Mouse (Mus musculus) regulatory T cell (primary cell): Measurements from ENCODE around the gene Armh4.
"Not testable (repeated sequence)": the region's sequence is repeated elsewhere in the genome, so short reads cannot be mapped to it uniquely, and the experiment has no call there.

Experiments
- in situ Hi-C: fragments of 300-600 bp; cut with MboI, MseI; formaldehyde crosslinking; loops from one replicate; pipeline ENCODE4 v1.15.1; 2025; ENCODE audit warnings: high pct_unique_total_duplicates

The Armh4 gene

DNA sequence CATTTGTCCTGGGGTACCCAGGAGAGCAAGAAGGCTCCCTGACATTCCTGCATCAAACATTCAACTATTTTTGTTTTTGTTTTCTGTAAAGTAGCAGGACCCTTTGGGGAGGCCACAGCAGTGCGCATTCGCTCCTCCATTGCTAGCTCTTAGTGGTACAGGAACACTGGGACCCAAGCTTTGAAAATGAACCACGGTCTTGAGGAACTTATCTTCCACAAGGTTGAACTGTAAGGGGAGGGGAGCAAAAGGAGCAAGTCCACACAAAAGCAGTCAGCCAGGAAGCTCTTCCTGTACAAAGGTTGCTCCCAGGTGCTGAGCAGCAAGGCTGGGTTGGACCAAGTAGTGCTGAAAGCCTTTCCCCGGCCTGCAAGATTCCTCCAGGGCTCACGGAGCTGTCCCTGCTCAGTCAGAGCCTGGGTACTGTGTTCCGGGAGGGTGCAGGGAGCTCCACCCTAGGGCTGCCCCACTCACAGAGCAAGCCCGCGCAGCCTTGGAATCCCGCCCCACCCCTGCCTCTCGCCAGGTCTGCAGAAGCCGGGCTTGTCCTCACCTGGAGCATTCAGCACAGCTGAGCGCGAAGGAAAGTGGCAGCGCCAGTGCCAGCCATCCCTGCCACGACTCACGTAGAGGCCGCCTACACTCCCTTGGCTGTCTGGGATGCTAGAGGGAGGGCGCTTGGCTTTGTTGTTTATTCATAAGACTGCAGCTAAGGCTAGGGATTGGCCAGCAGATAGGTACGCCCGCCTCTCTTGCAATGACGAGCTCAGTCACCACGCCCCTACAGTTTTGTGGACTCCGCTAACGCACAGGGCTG is at the start of gene Armh4:
TSS of gene Armh4 (minus strand) at position 669 of the 817 bp plus-strand sequence.
- in situ Hi-C loops = no loop called here

DNA sequence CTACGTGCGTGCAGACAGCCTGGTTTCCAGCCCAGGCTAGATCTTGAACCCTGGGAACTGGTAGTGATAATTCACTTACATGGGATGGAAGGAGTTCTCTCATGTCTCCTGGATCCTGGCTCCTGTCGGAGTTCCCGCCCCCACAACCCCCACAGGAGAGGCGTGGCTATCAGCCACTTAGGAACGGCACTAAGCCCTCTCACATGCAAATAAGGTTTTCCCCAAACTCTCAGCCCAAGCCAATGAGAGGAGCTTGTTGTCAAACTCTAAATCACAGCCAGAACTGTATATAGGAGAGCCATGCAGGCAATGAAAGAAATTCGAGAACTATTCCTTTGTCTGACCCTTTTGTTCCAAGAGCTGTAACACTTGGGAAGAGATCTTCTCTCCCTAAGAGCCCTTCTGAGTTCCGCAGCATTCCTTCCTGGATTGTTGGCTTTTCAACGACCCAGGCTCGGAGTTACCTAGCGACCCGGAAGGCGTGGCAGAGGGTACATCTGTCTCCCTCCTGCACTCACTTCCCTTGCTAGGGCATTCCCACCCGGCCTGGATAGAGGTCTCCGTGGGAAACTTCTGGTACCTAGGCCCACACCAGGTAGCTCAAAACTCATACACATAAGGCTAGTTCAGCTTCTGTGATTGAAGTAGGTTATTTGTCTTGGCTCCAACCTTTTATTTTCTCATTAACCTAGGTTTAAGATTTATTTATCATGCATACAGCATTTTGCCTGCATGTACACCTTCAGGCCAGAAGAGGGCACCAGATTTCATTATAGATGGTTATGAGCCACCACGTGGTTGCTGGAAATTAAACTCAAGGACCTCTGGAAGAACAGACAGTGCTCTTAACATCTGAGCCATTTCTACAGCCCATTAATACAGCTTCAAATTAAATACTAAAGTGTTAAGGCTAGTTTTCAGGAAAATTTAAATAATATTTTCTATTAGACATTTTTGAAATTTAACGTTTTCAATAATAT is 46.3 kb upstream of the Armh4 start:
- in situ Hi-C loops = loop anchor here (10.0 kb wide), 1 partner anchor 1225 kb away; no protein-coding TSS in a partner anchor

DNA sequence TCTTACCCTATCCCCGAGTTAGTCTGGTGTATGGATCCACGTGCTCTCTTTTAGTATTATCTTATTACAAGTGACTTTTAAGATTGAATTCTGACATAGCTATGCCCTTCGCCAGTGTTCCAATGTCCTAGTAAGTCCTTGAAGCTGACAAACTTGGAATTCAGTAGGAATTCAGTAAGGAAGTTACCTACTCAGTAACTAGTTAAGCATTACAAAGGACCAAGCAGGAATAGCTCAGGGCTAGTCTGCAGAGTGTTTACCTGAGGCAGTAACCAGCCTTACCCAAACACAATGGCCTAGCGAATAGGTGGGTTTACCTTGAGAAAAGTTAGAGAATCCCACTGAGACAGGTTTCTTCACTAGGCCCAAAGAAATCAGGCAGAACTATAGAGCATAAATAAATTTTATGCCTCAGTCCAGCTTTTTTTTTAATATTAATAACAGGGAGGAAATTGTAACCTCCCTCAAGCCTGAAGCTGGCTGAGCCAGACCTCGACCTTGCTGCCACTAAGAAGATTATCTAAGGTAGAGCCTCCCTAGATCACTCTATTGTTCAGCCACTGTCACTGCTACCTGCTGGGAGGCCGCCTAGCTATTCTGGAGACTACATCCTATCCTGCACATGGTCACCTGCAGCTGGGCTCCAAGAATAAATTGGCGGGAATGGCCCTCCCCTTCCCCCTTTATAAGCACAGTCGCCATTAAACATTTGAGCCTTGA is 36.7 kb upstream of the Armh4 start:
- in situ Hi-C loops = loop anchor here (10.0 kb wide), 1 partner anchor 1215 kb away; no protein-coding TSS in a partner anchor

DNA sequence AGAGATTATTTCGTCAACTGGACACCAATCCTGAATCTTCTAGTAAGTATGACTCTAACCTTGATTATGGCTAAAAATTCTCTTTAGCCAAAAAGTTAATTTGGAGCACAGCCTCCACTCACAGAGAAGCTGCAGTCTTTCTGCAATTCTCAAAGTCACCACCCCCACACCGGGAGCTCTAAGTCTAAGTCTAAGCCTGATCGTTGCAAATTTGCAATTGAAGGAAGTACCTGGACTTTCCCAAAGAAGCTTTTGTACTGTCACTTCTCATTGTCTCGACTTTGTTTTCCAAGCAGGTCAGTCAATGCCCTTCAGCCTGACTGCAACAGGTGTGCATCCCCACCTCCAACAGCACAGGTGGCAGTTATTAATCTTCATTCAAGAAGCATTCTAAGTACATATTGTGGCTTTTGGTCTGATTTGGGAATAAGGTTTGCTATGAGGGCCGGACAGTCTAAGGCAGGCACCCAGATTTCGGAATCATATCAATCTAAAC is 35.6 kb upstream of the Armh4 start:
- in situ Hi-C loops = not testable (repeated sequence)

DNA sequence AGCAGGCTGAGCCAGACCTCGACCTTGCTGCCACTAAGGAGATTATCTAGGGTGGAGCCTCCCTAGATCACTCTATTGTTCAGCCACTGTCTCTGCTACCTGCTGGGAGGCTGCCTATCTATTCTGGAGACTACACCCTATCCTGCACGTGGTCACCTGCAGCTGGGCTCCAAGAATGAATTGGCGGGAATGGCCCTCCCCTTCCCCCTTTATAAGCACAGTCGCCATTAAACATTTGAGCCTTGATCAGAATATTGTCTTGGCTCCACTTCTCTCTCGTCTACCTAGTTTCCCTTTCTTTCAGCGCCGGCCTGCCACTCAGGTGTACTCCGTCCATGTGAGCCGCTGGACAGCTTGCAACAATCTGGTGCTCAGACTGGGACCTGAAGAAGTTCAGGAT is 29.8 kb upstream of the Armh4 start:
- in situ Hi-C loops = not testable (repeated sequence)

DNA sequence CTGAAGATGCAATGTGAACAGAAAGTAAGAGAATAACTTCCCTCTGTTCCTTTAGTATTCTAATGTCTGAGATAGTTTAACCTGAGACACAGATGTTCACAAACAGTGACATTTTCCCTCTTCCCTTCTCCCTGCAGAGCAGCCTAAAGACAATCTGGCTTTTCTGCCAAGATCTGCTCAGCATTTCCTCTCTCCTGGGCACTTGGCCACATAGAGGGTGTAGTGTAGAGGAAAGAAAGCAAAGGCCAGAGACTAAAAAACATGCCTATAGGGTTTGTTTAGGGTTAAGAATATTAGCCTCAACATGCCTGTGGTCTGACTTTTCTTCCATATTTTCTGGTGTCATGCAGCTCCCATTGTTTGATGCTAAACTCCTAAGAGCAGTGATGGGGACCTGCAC is 21.9 kb upstream of the Armh4 start:
- in situ Hi-C loops = not testable (repeated sequence)

DNA sequence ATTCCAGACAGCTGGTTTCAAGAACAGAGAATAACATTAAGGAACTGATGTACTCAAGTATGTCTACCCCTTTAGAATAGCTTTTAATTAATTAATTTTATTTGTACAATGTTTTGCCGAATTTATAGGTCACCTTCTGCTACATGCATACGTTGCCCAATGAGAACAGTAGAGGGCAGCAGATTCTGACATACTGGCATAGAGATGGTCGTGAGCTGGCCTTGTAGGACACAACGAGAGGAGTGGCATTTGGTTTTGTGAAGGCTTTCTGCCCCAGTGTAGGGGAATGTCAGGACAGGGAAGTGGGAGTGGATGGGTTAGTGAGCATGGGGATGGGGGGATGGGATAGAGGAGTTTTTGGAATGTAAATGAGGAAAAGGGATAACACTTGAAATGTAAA is 18.3 kb upstream of the Armh4 start:
- in situ Hi-C loops = no loop called here

DNA sequence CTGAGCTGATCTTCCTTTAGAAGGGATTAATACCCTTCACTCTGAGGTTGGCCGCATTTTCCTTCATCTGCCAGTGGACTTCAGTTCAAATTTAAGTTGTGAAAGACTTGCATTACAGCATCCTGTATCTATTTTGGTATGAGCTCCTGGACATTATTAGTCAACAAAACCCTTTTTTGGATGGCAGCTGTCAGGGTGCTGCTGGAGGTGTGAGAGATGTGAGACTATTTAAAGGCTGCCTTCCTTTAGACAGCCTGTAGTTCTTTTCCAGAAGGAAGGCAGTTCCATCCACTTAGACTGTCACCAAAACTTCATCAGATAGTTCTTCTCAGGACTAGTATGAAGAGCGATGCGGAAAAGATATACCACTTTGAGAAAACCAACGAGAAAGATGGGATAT is 10.8 kb upstream of the Armh4 start:
- in situ Hi-C loops = no loop called here

DNA sequence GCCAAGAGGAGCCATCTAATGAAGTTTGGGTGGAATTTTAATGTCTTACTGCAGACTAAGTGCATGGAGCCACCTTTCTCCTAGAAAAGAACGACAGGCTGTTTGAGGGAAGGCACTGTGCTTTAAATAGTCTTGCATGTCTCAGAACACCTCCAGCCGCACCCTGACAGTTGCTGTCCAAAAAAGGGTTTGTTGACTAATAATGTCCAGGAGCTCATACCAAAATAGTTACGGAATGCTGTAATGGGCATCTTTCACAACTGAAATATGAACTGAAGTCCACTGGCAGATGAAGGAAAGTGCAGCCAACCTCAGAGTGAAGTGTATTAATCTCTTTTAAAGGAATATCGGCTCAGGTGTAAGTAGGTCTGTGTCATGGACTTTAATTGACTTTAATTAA is 7.4 kb upstream of the Armh4 start:
- in situ Hi-C loops = no loop called here

DNA sequence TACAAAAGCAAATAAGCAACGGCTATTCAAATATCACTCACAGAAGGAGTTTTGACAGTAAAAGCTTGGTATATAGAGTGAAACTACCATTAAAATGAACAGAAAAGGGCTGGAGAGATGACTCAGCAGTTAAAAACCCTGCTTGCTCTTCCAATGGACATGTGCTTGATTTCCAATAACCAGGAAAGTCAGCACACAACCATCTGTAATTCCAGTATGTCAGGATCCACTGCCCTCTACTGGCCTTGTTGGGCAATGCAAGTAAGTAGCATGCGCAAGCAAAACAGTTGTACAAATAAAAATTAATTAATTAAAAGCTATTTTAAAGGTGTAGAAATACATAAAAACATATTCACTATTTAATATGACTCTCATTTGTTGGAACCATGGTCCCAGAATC is 2.6 kb upstream of the Armh4 start:
- in situ Hi-C loops = no loop called here

DNA sequence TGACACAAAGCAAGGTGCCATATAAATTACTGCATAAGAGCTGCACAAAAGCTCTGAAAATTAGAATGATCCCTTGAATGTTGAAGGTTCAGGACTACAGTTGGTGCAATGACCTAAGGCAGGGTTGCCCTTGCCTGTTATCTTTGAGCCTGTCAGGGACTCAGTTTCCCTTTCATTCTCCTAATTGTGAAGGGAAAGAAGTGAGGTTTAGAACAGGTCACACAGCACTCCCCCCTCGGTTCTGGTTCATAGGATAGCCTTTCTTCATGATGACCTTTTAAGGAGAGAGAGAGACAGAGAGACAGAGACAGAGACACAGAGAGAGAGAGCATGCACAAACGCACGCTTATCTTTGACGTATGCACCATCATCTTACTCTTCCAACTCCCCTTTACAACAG is 683 bp upstream of the Armh4 start:
- in situ Hi-C loops = no loop called here

DNA sequence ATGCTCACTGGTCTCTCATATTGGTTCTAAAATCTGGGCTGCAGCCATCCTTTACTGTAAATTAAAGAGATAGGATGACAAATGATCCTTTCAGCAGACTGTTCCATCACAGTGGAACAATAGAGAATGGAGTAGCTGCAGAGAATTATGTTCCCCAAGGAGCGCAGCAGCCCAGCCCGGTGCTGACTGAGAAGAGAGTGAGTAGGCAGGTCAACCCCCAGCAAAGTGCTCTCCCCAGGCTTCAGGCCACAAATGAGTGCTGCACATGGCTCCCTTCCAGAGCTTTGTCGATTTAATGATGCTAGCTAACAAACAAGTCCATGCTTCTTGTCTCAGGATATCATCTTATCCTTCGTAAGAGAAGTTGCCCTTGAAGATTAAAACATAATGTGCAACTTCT is 2.8 kb downstream of the Armh4 start:
- in situ Hi-C loops = no loop called here

DNA sequence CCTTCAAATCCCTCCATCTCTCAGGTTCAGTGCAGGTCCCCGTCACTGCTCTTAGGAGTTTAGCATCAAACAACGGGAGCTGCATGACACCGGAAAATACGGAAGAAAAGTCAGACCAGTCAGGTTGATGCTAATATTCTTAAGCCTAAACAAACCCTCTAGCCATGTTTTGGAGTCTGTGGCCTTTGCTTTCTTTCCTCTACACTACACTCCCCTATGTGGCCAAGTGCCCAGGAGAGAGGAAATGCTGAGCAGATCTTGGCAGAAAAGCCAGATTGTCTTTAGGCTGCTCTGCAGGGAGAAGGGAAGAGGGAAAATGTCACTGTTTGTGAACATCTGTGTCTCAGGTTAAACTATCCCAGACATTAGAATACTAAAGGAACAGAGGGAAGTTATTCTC is 5.6 kb downstream of the Armh4 start:
- in situ Hi-C loops = not testable (repeated sequence)

DNA sequence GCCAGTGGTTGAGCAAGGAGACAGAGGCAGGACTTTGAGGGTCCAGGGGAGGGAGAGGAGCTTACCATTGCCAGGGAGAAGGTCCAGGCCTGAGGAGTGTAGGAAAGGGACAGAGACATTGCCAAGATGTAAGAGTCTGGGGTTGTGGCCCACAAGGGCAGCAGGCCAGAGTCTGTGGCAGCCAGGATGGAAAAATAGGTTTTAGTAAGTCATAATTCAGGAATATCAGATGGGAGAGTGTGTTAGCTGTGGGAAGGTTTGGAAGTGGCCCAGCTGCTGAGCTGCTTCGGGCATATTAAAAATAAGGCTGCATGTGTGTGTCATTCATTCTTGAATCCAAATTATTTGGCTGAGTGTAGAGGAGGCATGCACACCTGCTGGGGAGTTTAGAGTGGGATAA is 11.4 kb downstream of the Armh4 start:
- in situ Hi-C loops = no loop called here

DNA sequence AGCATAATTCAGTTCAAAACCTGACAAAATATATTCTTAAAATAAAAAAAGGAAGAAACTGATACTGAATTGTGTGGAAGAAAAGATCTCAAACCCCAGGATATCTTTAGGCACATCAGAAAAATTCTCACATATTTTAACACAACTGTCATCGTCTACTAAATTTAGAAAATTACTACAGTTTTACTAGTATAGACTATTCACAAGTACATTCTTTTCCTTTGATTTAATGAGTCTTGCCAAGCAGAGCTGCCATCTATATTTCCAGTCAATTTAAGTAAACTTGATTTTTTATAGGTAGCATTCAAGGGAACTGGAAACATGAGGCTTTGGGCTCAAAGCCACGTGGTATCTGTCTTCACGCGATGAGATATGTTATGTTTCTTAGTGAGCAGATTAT is 16.6 kb downstream of the Armh4 start:
- in situ Hi-C loops = no loop called here

DNA sequence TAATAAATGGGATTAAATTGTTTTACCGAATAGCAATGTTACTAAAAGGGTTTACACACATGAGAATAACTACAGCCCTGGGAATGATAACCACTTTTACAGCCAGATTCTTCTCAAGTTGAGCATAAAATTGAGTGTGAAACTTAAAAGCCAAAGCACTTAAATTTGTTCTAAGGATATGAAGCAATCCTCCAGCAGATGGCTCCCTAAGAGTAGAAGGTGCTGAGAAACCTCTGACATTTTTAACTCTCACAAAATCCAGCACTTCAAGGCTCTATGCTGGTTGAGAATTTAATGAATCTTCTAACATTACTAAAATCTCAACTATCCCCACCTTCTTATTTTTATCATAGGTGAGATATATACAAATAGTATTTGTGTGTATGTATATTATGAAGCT is 27.3 kb downstream of the Armh4 start:
- in situ Hi-C loops = no loop called here

DNA sequence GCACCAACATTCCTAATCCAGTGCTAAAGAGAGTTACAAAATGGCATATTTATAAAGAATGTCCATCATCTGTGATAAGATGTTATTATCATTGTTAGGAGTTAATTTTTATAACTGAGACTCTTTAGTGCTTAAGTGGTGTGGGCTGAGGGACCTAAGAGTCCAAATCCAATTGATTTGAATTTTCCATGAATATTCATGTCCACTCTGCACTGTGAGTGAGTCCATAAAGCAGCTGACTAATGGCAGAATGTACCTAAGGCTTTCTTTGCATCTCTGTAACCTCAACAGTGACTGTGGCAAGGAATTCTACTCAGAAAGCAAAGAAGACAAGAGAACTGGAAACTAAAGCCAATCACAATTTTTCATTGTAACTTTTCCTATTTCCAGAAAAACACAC is 30.6 kb downstream of the Armh4 start:
- in situ Hi-C loops = no loop called here

DNA sequence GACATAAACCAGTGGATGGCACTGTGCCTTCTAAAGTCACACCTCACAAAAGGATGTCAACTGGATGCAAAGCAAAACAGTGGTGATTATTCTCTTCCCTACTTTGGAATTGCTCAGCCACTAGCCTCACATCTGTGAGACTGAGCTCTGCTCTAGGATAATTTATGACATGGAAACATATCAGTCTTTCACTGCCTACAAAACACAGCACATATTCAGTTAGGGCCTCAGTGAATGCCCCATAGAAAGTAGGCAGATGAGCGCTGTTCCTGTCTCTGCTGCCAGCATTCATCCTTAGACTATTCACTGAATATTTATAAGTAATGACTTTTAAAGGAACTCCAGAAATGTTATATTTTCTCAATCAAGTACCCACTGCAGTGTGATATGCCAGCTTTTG is 37.3 kb downstream of the Armh4 start:
- in situ Hi-C loops = no loop called here

DNA sequence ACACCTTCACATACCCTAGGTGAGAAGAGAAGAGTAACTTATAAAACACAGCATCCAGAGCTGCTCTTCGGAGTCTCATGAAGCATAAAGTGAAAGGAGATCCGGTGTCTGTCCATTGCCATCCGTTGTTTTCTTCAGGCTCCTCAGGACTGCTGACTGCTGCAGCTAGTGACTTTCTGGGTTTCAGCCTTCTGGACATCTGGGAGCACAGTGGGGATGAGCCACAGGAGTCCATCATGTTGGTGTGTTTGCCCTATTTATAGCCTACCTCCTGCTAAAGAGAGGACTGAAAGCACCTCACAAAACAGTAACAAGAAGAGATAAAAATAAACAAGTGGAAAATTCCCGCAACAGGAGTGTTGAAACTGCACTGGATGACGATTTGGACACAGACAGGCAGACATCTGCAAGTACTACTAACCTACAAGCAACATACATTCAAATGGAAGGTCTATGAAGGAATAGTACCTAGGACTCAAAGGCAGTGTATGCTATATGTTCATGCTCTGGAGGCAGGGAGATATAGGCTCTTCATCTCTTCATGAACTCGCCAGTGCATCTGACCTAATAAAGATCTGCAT is 39.1 kb downstream of the Armh4 start:
- in situ Hi-C loops = no loop called here

DNA sequence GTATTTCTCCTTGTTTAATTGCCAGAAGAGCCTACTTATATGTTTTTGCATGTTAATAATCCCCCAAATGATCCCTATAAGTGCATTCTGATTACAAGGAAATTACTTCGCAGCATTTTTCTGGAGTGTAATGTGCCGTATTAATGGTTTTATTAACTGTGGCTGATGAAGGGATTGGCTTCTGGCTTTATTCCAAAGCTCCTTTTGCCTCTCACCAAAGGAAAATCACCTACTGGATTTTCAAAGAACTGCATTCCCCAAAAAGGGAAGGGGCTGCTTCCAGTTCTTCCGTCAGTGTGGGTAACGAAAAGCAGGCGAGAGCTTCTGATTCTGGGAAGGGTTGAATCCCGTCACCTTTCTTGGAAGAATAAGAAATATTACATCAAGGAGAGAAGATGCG is 43.9 kb downstream of the Armh4 start:
- in situ Hi-C loops = no loop called here

DNA sequence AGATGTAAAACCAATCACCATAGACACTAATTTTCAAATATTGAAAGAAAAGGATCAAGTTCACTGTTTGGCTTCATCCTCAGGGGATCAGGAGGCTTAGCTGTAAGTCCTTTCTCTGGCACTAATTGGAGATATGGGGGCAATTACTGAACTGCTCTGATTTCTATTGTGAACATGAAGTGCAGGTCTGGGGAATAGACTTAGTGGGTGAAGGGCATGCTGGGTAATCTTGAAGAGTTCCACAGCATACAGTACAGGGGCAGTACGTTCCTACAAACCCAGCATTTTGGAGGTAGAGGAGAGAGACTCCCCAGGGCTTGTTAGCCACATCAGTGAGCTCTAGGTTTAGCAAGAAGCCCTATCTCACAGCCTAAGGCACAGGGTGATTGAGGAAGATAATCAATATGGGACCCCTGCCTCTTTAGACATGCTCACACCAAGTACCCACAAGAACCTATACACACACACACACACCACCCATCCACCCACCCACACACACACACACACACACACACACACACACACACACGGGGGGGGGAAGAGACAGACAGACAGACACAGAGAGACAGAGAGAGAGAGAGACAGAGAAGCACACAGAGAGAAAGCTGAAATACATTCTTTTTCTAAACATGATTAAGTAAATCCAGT is 44.6 kb downstream of the Armh4 start:
- in situ Hi-C loops = no loop called here
